Mouse (Mus musculus): Measurements from ENCODE around the gene Rasgef1b. TPM values are rescaled to one million over a fixed set of nuclear protein-coding genes. Genes with fewer than 3 reads are reported as not detected.

Rasgef1b gene
- total and polyA plus RNA-seq, 2 experiments, result 4.0 to 20.4 TPM

DNA sequence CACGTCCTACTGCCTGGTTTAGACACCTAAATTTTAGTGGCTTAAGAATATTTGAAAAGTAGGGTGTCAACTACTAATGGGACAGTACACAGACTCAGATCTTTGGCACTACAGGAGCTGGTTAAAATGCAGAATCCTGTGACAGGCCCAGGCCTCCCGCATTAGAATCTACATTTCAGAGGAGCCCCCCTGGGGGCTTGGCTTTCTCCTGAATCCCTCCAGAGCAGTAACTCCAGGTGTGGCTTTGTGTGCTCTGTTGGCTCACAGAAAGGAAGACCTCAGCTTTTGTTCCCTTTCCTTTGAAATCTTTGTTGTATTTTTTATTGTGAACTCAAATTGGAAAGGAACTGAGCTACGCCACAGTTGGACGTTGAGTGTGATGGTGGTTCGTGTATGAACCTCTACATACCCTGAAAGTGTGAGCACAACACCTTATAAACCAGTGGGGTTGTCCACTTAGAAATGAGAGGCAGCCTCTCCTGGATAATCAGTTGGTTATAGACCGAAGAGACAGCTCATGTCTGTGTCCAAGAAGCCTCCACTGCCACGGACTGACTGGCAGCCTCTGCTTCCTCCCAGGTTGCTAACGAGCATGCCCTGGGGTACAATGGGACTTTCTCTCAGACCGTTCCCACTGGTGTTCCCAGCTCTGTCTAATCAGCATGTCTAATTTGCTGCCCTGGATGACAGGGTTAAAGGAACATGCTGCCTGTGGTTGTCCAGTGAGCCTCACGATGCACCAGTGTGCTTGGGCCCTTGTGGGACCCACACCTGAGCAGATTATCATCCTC, 9.3 kb upstream of the Rasgef1b start:
- WGBS, result 51% methylated on average over 10 of the region's 10 CpGs
- TF ChIP-seq CTCF (IDR thresholded peaks at IDR 0.05; ENCODE audit: low read depth, low read length), result no peak
- no peak for TF ChIP-seq POLR2A (IDR thresholded peaks at IDR 0.05; ENCODE audit: extremely low read depth, insufficient read depth, low read length)
- Histone ChIP-seq H3K9ac (ENCODE audit: low read depth, low read length) (no peak overlapping the region), H3K4me1 (ENCODE audit: control insufficient read depth, insufficient read depth, low read length) (no peaks in the 10 kb centered on the region), H3K27me3 (ENCODE audit: control insufficient read depth, insufficient read depth, low read length) (peaks cover 6% of the 10 kb centered on the region; the same call in 1 of the 2 replicates), H3K27ac (replicated peaks; ENCODE audit: insufficient read depth, low read depth, low read length) (no peak overlapping the region), H3K79me2 (ENCODE audit: control insufficient read depth, insufficient read depth, low read length) (no peaks in the 10 kb centered on the region), H3K36me3 (ENCODE audit: control insufficient read depth, insufficient read depth, low read length) (no peaks in the 10 kb centered on the region), H3K4me3 (ENCODE audit: insufficient read depth, low read depth, low read length) (no peak overlapping the region)
- no peak for DNase-seq (ENCODE audit: extremely low read depth, low read depth, low spot score)

DNA sequence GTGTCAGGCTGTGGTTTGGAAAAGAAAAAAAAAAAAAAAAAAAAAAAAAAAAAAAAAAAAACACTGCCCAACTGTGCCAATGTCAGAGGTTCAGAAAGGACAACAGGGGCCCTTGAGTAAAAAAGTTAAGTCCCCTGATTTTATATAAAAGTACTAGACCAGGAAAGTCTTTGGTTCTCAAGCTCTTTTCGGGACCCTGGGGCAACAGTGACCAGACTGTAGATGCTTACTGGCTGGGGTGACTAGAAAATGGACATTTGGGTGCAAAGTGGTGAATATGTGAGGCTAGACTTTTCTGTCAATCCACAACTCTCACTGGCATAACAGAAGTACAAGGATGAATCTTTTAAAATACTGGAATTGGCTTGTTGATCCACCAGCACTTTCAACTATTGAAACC, 1.1 kb upstream of the Rasgef1b start:
- Histone ChIP-seq H3K79me2 (ENCODE audit: control insufficient read depth, insufficient read depth, low read length) (no peaks in the 10 kb centered on the region), H3K36me3 (ENCODE audit: control insufficient read depth, insufficient read depth, low read length) (no peaks in the 10 kb centered on the region), H3K27ac (replicated peaks; ENCODE audit: insufficient read depth, low read depth, low read length) (no peak overlapping the region), H3K4me3 (ENCODE audit: insufficient read depth, low read depth, low read length) (no peak overlapping the region), H3K9ac (ENCODE audit: low read depth, low read length) (no peak overlapping the region), H3K4me1 (ENCODE audit: control insufficient read depth, insufficient read depth, low read length) (peaks cover 3% of the 10 kb centered on the region; the same call in 1 of the 2 replicates), H3K27me3 (ENCODE audit: control insufficient read depth, insufficient read depth, low read length) (peaks cover 4% of the 10 kb centered on the region; the same call in 1 of the 2 replicates)
- TF ChIP-seq CTCF (IDR thresholded peaks at IDR 0.05; ENCODE audit: low read depth, low read length), result no peak
- no peak for TF ChIP-seq POLR2A (IDR thresholded peaks at IDR 0.05; ENCODE audit: extremely low read depth, insufficient read depth, low read length)
- WGBS, result 88% methylated on average over 1 of the region's 1 CpGs
- DNase-seq (ENCODE audit: extremely low read depth, low read depth, low spot score), result no peak

DNA sequence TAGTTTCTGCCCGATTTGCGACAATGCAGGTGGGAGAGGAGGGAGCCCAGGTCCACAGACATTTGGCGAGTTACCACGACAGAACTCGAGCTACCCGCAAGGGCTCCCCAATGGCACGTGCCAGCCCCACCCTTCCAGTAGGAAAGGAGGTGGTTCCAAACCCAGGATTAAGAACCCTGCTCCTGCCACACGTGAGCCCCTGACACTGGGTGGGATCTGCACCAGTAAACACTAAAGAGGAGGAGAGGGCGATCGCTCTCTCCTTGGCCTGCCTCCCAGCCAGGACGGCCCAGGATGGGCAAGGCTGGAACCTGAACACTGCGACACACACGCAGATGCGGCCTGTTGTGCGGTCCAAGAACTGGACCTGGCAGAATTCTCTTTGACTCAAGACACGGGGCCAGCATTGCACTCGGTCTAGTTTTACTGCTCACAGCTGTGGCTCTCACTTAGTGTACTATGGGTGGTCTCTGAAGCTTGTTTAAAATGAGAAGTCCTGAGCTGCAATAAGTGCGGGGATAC, 557 bp upstream of the Rasgef1b start:
- 9% methylated on average over 18 of the region's 18 CpGs for WGBS
- H3K9ac ChIP-seq (ENCODE audit: low read depth, low read length), result no peak overlapping the region
- H3K36me3 ChIP-seq (ENCODE audit: control insufficient read depth, insufficient read depth, low read length), result no peaks in the 10 kb centered on the region
- no peak for TF ChIP-seq CTCF (IDR thresholded peaks at IDR 0.05; ENCODE audit: low read depth, low read length)
- TF ChIP-seq POLR2A (IDR thresholded peaks at IDR 0.05; ENCODE audit: extremely low read depth, insufficient read depth, low read length), result no peak
- peaks cover 4% of the 10 kb centered on the region; the same call in 1 of the 2 replicates for H3K27me3 ChIP-seq (ENCODE audit: control insufficient read depth, insufficient read depth, low read length)
- no peaks in the 10 kb centered on the region for H3K79me2 ChIP-seq (ENCODE audit: control insufficient read depth, insufficient read depth, low read length)
- H3K27ac ChIP-seq (replicated peaks; ENCODE audit: insufficient read depth, low read depth, low read length), result no peak overlapping the region
- H3K4me3 ChIP-seq (ENCODE audit: insufficient read depth, low read depth, low read length), result no peak overlapping the region
- DNase-seq (ENCODE audit: extremely low read depth, low read depth, low spot score), result no peak
- peaks cover 3% of the 10 kb centered on the region; the same call in 1 of the 2 replicates for H3K4me1 ChIP-seq (ENCODE audit: control insufficient read depth, insufficient read depth, low read length)

DNA sequence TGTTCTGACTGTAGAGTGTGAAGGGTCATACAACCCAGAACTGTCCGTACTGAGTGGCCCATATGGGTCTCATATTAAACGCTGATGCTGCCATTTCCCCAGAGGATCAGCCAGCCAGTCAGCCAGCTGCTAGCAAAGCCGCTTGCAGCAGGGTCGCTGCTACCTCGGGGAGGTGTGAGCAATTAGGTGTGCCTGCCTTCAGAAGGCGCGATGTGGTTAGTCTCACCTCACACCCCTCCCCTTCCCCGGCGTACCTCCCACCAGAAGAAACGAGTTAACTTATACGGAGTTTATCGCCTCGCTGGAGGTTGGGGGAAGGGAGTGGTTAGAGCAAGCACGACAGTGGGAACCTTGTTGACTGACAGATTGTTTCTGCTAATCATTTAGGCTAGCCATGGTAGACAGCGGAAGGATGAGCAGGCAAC, 826 bp downstream of the Rasgef1b start:
- no peak overlapping the region for H3K27ac ChIP-seq (replicated peaks; ENCODE audit: insufficient read depth, low read depth, low read length)
- H3K9ac ChIP-seq (ENCODE audit: low read depth, low read length), result no peak overlapping the region
- peaks cover 3% of the 10 kb centered on the region; the same call in 1 of the 2 replicates for H3K4me1 ChIP-seq (ENCODE audit: control insufficient read depth, insufficient read depth, low read length)
- 6% methylated on average over 15 of the region's 15 CpGs for WGBS
- TF ChIP-seq POLR2A (IDR thresholded peaks at IDR 0.05; ENCODE audit: extremely low read depth, insufficient read depth, low read length), result no peak
- TF ChIP-seq CTCF (IDR thresholded peaks at IDR 0.05; ENCODE audit: low read depth, low read length), result no peak
- peaks cover 4% of the 10 kb centered on the region; the same call in 1 of the 2 replicates for H3K27me3 ChIP-seq (ENCODE audit: control insufficient read depth, insufficient read depth, low read length)
- no peak for DNase-seq (ENCODE audit: extremely low read depth, low read depth, low spot score)
- H3K36me3 ChIP-seq (ENCODE audit: control insufficient read depth, insufficient read depth, low read length), result no peaks in the 10 kb centered on the region
- H3K79me2 ChIP-seq (ENCODE audit: control insufficient read depth, insufficient read depth, low read length), result no peaks in the 10 kb centered on the region
- no peak overlapping the region for H3K4me3 ChIP-seq (ENCODE audit: insufficient read depth, low read depth, low read length)

DNA sequence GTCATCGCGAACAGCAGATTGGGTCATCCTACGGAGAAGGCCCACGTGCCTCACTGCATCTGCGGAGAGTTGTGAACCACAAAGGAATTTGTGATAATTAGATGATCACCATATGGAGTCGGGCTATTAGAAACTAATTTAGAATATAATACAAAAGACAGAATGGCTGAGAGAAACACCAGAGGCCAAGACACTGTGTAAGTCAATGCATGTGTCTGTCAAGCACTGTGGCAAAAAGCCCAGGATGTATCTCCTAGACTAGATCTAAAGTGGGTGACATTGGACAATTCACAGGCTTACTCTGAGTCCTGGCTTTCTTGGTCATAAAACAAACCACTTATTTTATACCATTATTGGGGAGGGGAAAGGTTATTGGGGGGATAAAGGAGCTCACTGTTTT, 4.9 kb downstream of the Rasgef1b start:
- H3K27me3 ChIP-seq (ENCODE audit: control insufficient read depth, insufficient read depth, low read length), result peaks cover 4% of the 10 kb centered on the region; the same call in 1 of the 2 replicates
- TF ChIP-seq POLR2A (IDR thresholded peaks at IDR 0.05; ENCODE audit: extremely low read depth, insufficient read depth, low read length) (no peak), CTCF (IDR thresholded peaks at IDR 0.05; ENCODE audit: low read depth, low read length) (no peak)
- no peak overlapping the region for H3K4me3 ChIP-seq (ENCODE audit: insufficient read depth, low read depth, low read length)
- 89% methylated on average over 6 of the region's 6 CpGs for WGBS
- peaks cover 3% of the 10 kb centered on the region; the same call in 1 of the 2 replicates for H3K4me1 ChIP-seq (ENCODE audit: control insufficient read depth, insufficient read depth, low read length)
- no peak overlapping the region for H3K27ac ChIP-seq (replicated peaks; ENCODE audit: insufficient read depth, low read depth, low read length)
- H3K79me2 ChIP-seq (ENCODE audit: control insufficient read depth, insufficient read depth, low read length), result no peaks in the 10 kb centered on the region
- no peak for DNase-seq (ENCODE audit: extremely low read depth, low read depth, low spot score)
- no peak overlapping the region for H3K9ac ChIP-seq (ENCODE audit: low read depth, low read length)
- no peaks in the 10 kb centered on the region for H3K36me3 ChIP-seq (ENCODE audit: control insufficient read depth, insufficient read depth, low read length)

DNA sequence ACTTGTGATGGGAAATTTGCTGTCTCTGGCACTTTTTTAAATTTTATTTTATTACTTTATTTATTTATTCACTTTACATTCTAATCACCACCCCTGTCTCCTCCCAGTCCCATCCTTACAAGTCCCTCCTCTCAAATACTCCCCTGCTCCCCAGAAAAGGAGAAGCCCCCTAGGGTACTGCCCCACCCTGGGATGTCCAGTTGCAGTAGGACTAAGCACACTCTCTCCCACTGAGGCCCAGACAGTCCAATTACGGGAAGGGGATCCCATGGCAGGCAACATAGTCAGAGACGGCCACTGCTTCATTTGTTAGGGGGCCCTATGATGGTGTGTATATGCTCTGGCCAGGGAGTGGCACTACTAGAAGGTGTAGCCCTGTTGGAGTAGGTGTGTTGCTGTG, 6.6 kb downstream of the Rasgef1b start:
- H3K4me3 ChIP-seq (ENCODE audit: insufficient read depth, low read depth, low read length), result no peak overlapping the region
- H3K9ac ChIP-seq (ENCODE audit: low read depth, low read length), result no peak overlapping the region
- TF ChIP-seq POLR2A (IDR thresholded peaks at IDR 0.05; ENCODE audit: extremely low read depth, insufficient read depth, low read length) (no peak), CTCF (IDR thresholded peaks at IDR 0.05; ENCODE audit: low read depth, low read length) (no peak)
- WGBS, result 79% methylated on average over 2 of the region's 2 CpGs
- no peaks in the 10 kb centered on the region for H3K36me3 ChIP-seq (ENCODE audit: control insufficient read depth, insufficient read depth, low read length)
- no peaks in the 10 kb centered on the region for H3K4me1 ChIP-seq (ENCODE audit: control insufficient read depth, insufficient read depth, low read length)
- H3K27ac ChIP-seq (replicated peaks; ENCODE audit: insufficient read depth, low read depth, low read length), result no peak overlapping the region
- no peaks in the 10 kb centered on the region for H3K27me3 ChIP-seq (ENCODE audit: control insufficient read depth, insufficient read depth, low read length)
- DNase-seq (ENCODE audit: extremely low read depth, low read depth, low spot score), result no peak
- no peaks in the 10 kb centered on the region for H3K79me2 ChIP-seq (ENCODE audit: control insufficient read depth, insufficient read depth, low read length)

All from liver, adult 2 months (tissue).